Mouse (Mus musculus): Measurements from ENCODE around the gene Slc30a1.

Gene Slc30a1

GRCm38 (mm10) chr1:191906571-191907430 is at the start of gene Slc30a1:
TSS of gene Slc30a1 (plus strand) at chr1:191906767.
- DNase-seq (ENCODE audit: low read depth), result peak; percentile 98

DNA sequence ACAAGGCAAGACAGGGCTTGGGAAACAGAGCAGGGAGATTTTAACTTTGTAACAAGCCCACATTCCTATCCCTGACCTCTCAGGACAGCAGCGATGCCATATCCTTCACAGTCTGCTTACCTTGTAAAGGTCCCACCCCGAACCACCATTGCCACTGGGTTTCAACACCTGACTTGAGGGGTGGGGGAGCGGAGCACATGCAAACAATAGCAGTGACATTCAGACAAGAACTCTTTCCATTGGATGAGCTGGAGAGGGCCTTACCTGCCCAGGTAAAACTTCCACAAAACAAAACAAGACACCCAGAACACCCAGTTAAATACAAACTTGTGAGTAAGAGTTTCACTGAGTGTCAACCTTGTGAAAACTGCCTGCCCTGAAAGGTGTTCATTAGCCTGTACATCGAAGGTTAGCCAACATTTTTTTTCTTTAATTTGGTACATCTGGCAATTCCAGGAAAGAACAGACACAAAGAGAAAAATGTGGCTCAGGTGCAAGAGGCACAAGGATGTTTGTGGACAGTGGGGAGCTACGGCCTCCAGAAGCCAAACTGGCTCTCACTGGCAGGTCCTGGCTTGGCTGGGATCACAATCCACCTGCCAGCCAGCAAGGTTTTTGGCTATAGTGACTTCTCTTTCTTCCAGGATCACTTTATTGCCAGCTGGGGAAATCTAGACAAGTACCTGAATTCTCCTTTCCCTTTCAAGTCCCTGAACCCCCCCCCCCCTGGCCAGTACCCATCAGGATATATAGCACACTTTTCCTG is 49.5 kb upstream of the Slc30a1 start:
- no peak for DNase-seq (ENCODE audit: low read depth)

DNA sequence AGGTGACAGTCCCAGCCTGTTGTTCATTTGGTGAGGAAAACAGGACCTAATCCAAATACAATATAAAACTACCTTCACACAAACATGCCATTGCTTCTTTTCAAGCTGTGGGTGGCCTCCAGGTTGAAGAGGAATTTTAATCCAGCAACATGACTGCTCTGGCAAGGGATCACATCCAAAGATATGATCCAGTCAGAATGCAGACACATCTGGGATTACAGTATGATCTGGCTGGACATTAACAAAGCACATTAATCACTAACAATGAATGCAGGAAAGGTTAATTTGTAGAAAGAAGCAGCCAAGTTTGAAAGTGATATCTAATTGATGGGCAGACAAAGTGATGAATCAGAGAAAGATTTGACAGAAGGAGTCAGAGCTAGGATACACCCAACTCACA is 48.4 kb upstream of the Slc30a1 start:
- DNase-seq (ENCODE audit: low read depth), result no peak

DNA sequence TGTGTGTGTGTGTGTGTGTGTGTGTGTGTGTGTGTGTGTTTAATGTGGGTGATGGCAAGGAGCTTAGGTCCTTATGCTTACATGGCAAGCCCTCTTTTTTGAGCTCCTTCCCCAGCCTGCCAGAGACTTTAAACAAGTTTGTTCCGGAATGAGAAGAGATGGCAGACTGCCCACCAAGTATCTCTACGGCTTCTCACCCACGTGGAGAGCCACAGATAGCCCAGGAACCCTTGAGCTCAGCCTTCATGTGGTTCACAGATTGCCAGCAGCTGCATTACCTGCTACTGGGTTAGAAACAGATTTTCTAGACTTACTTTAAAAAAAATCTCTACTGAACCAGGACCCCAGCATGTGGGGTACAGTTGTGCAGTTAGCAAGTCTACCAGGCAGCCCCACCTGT is 46.7 kb upstream of the Slc30a1 start:
- DNase-seq (ENCODE audit: low read depth), result no peak

DNA sequence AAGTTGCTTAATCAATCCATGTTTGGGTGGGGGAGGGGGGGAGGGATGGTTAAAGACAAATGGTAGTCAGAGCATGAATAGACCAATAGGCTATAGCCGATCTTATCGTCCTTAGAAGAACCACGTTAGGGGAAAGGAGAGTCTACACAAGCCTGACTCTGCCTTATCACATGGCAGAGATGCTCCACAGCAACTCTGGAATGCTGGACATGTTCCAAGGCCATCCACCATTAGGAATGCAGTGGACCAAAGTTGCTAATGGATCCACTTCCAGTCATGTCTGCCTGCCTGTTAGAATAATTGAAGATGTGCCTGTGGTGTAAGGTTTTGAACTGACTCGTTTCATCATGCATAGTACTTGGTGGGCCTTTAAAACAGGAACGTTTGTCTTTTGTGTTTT is 45.3 kb upstream of the Slc30a1 start:
- DNase-seq (ENCODE audit: low read depth), result no peak

GRCm38 (mm10) chr1:191863833-191864550 is 42.6 kb upstream of the Slc30a1 start:
- no peak for DNase-seq (ENCODE audit: low read depth)

DNA sequence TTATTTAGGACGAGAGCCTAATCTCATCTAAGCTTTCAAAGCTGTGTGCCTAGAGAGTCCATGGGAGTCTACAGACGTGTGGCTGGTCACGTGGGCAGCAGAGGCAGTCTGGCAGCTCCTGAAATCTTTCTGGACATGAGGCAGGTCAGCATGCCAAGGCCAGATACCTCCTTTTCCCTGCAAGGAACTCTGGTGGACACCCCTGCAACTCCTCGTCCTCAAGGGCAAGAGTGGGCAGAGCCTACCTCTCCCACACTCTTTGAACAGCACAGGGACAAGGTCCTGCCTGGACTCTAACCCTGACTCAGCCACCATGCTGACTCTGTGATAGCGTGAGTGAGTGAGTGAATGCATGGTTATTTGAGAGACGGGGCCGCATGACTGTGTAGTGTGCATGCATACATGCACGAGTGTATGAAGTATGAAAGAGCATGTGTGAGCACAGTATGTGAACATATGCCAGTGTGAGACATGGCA is 42.0 kb upstream of the Slc30a1 start:
- DNase-seq (ENCODE audit: low read depth), result no peak

DNA sequence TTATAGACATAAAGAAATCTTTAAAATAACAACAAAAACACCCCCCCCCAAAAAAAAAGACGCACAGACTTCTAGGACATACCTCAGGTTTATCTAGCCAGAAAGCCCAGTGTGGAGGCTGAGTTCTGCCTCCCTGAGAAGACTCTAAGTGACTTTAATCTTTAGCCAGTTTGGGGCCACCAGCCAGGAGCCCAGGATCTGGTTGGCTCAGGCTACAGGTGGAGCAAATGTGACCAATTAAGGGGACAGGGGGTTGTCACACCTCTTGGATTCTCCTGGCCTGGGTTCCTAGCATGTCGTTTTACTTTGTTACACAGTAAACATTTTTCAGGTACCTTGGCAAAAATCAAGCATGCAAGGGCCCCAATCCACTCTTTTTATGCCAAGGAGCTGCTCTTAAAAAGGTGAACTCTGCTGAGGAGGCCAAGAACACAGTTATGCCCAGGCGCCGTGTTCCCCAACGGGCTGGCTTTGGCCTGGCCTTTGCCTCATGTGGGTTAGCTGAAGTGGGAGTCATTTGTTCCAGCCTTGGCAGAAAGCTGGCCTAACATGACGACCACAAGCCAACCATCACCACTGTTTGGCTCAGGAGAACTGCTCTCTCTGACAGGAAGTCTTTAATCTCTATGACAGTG is 34.4 kb upstream of the Slc30a1 start:
- no peak for DNase-seq (ENCODE audit: low read depth)

- no peak for DNase-seq (ENCODE audit: low read depth)
Measured at GRCm38 (mm10) chr1:191875006-191875405, 31.6 kb upstream of the Slc30a1 start.

- DNase-seq (ENCODE audit: low read depth), result no peak
Measured at GRCm38 (mm10) chr1:191875683-191876305, 30.8 kb upstream of the Slc30a1 start.

GRCm38 (mm10) chr1:191877681-191878080 is 28.9 kb upstream of the Slc30a1 start:
- DNase-seq (ENCODE audit: low read depth), result no peak

DNA sequence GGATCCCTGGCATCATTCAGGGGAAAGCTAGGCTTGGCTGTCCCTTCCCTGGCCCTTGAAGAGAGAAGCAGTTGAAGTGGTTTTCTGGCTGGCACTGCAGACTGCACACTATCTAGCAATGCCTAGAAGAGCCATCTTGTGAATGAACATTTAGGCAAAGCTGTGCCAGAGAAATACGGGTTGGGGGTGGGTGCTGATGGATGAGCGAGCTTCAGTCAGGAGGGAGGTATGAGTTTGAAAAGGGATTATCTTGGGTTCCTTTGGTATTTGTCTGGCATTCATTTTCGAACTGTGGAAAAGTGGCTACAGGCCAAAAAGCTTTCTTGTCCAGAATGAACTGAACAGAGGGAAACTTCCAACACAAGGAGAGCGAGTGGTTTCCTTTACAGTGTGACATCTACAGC is 28.0 kb upstream of the Slc30a1 start:
- DNase-seq (ENCODE audit: low read depth), result no peak

DNA sequence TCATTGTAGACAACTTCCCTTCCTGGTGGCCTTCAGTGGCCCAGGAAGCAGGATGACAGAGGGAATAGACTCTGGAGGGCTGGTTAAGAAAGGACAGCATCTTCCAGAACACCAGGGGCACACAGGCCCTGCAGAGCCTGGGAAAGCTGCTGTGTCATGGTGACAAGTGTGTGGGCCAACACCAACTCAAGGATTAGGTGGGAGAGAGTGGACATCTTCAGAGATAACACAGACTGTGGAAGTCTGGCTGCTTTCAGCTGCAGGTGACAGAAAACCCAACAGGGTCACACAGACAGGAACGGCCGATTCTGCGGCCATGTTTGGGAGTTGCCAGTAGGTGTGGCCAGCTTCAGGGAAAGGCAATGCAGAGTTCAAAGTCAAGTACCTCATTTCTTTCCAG is 26.3 kb upstream of the Slc30a1 start:
- DNase-seq (ENCODE audit: low read depth), result no peak

GRCm38 (mm10) chr1:191880921-191881609 is 25.5 kb upstream of the Slc30a1 start:
- DNase-seq (ENCODE audit: low read depth), result no peak

DNA sequence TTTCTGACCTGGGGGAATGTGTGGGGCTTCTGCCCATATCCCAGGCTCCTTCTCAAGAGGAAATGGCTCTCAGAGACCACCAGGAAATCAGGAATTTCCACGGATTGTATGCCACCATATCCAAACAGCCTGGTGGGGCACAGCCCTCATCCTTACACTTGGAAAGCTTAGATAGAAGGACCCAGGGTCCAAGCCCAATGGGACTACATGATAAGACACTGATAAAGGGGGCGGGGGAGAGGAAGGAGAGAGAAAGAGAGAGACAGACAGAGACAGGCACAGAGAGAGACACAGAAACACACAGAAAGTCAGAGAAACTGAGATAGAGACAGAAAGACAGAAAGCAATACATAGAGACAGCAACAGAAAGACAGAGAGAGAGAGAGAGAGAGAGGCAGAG is 24.9 kb upstream of the Slc30a1 start:
- DNase-seq (ENCODE audit: low read depth), result no peak

DNA sequence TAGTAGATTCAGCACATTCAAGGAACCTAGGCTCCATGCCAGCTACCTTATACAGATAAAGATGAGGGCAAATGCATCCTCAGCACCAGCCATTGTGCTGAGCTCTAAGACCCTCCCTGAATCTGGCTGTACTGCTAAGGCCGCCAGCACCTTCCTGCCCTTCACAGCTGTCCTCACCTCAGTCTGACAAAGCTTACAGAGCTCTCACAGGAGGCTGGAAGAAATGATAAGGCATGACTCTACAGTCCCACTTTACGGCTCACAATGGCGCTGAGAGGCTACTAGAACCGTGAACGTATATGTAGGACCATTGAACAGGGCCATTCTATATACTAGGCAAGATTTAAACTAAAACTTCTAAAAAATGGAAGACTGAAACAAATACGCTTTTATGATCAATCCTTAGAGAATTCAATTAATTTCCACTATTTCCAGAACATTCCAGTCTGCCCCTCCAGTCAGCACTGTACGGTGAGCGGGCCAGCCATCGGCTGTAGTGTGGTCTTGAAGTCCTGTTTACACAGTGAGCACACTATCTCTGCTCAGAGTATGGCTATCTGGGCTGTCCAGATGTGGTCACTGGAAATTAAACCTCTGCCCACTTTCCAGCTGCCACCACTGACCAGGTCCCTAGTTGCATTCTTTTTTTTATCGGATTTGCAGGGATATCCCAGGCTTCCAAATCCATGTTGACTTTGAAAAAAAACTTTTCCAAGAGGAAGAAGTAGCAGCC is 23.9 kb upstream of the Slc30a1 start:
- DNase-seq (ENCODE audit: low read depth), result no peak

GRCm38 (mm10) chr1:191883654-191884053 is 22.9 kb upstream of the Slc30a1 start:
- DNase-seq (ENCODE audit: low read depth), result no peak

DNA sequence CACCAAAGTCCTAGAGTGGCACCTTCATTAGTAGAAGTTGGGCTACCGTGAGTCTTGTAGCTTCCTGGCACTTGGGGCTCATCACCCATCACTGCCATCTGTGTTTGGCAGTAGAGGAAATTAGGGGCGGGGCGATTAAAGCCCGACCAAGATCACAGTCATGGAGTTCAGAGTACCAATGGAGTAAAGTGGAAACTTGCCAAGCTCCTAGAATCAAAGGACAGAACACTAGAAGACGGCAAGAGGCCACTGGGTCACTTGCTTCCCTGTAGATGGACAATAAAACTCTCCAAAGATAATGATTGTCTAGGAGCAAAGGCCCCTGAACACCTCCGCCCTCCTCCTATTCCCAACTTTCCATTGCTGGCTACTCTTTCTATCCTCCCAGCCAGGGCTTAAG is 14.7 kb upstream of the Slc30a1 start:
- DNase-seq (ENCODE audit: low read depth), result no peak

DNA sequence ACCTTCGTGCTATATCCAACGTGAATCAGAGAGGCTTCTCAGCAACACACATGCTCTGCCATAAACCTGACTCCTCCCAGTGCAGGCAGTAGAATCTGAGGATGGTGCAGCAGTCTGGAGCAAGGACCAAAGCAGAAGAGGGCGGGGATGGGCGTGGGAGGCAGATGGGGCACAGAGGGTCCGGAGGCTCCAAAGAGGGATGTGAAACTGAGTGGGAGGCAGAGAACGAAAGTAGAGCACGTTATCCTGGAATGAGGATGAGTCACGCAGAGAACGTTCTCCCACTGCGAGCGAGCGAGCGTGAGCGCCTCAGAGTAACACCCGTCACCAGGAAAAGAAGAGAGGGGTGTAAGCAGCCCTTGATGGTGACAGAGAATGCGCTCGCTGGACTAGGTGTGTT is 12.2 kb upstream of the Slc30a1 start:
- no peak for DNase-seq (ENCODE audit: low read depth)

DNA sequence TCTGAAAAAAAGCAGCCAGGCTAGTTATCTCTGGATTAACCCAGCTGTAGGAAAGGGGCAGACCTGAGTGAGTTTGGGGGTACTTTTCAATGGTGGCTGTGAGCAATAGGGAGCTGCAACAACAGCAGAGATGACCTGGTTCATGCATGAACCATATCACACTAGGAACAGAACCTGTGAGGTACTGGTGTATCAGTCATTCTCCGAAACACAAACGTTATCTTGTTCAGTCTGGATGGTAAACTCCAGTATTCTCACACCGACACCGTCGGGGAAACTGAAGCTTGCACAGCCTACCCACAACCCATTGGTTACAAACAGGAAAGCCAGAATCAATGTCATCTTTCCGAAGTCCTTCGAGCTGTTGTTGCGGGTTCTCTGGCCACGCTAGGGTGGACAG is 11.7 kb upstream of the Slc30a1 start:
- no peak for DNase-seq (ENCODE audit: low read depth)
